In genomic region chrX:7762137-7762920, GRCm38 (mm10) we compare ENCODE assay signal across 7 mouse cellular contexts. TPM values are rescaled to one million over a fixed set of nuclear protein-coding genes. Genes with fewer than 3 reads are reported as not detected.
DNase-seq lines count a peak whose midpoint lies in the region; ATAC-seq and TF ChIP-seq lines count a peak whose summit lies in the region.

Tfe3 (plus strand) TSS chrX:7762560.

- TF ChIP-seq POLR2A in kidney, adult 2 months (IDR thresholded peaks at IDR 0.05; ENCODE audit: low read depth, low read length), result peak; percentile 54
- peak; percentile 51 for TF ChIP-seq POLR2A in spleen, adult 2 months (IDR thresholded peaks at IDR 0.05; ENCODE audit: low read depth, low read length)

- no peak within 1 kb of the TSS for H3K27ac ChIP-seq in embryonic facial prominence, embryonic 12.5 days
- H3K27ac ChIP-seq in kidney, adult 2 months (ENCODE audit: insufficient read depth, low read depth, low read length), result peak within 1 kb of the TSS; percentile 51
- H3K27ac ChIP-seq in limb, embryonic 12.5 days, result 0 out of 2 replicates have a peak within 1 kb of the TSS, but pooled peaks have one; percentile 29
- peak within 1 kb of the TSS; percentile 65 for H3K27ac ChIP-seq in midbrain, embryonic 15.5 days
- peak within 1 kb of the TSS; percentile 82 for H3K27ac ChIP-seq in spleen, adult 2 months (ENCODE audit: insufficient read depth, low read length)

- no peaks in the 10 kb centered on the region for H3K9me3 ChIP-seq in embryonic facial prominence, embryonic 12.5 days
- no peaks in the 10 kb centered on the region for H3K9me3 ChIP-seq in limb, embryonic 12.5 days
- no peaks in the 10 kb centered on the region for H3K9me3 ChIP-seq in midbrain, embryonic 15.5 days

- no peaks in the 10 kb centered on the region for H3K27me3 ChIP-seq in embryonic facial prominence, embryonic 12.5 days
- H3K27me3 ChIP-seq in kidney, adult 2 months (replicated peaks; ENCODE audit: control insufficient read depth, insufficient read depth, low read length), result no peaks in the 10 kb centered on the region
- H3K27me3 ChIP-seq in limb, embryonic 12.5 days, result no peaks in the 10 kb centered on the region
- no peaks in the 10 kb centered on the region for H3K27me3 ChIP-seq in midbrain, embryonic 15.5 days (replicated peaks)
- no peaks in the 10 kb centered on the region for H3K27me3 ChIP-seq in spleen, adult 2 months (ENCODE audit: control insufficient read depth, insufficient read depth, low read length)

- peak within 1 kb of the TSS; percentile 62 for H3K4me3 ChIP-seq in embryonic facial prominence, embryonic 12.5 days
- peak within 1 kb of the TSS; percentile 80 for H3K4me3 ChIP-seq in kidney, adult 2 months (ENCODE audit: insufficient read depth, low read depth, low read length)
- peak within 1 kb of the TSS; percentile 64 for H3K4me3 ChIP-seq in limb, embryonic 12.5 days (replicated peaks)
- H3K4me3 ChIP-seq in midbrain, embryonic 15.5 days, result peak within 1 kb of the TSS; percentile 67
- peak within 1 kb of the TSS; percentile 86 for H3K4me3 ChIP-seq in spleen, adult 2 months (ENCODE audit: extremely low read depth, insufficient read depth, insufficient read length)

- WGBS in embryonic facial prominence, embryonic 12.5 days, result 20% methylated on average over 37 of the region's 38 CpGs
- 2% methylated on average over 33 of the region's 38 CpGs for WGBS in kidney, adult 2 months
- 20% methylated on average over 35 of the region's 38 CpGs for WGBS in limb, embryonic 12.5 days
- WGBS in midbrain, embryonic 15.5 days, result 26% methylated on average over 38 of the region's 38 CpGs
- WGBS in spleen, adult 2 months, result 32% methylated on average over 38 of the region's 38 CpGs

- peak within 1 kb of the TSS; percentile 64 for H3K4me2 ChIP-seq in embryonic facial prominence, embryonic 12.5 days (replicated peaks)
- peak within 1 kb of the TSS; percentile 71 for H3K4me2 ChIP-seq in limb, embryonic 12.5 days
- H3K4me2 ChIP-seq in midbrain, embryonic 15.5 days, result peak within 1 kb of the TSS; percentile 63

- 0 out of 2 replicates have a peak, but pooled peaks cover 1% of the 10 kb centered on the region for H3K36me3 ChIP-seq in embryonic facial prominence, embryonic 12.5 days
- H3K36me3 ChIP-seq in kidney, adult 2 months (ENCODE audit: control insufficient read depth, insufficient read depth, low read length), result no peaks in the 10 kb centered on the region
- peaks cover 13% of the 10 kb centered on the region for H3K36me3 ChIP-seq in limb, embryonic 12.5 days
- H3K36me3 ChIP-seq in midbrain, embryonic 15.5 days (replicated peaks), result no peaks in the 10 kb centered on the region
- peaks cover 5% of the 10 kb centered on the region for H3K36me3 ChIP-seq in spleen, adult 2 months (ENCODE audit: control insufficient read depth, insufficient read depth, low read length)

- peak within 1 kb of the TSS; percentile 65 for H3K9ac ChIP-seq in embryonic facial prominence, embryonic 12.5 days
- peak within 1 kb of the TSS; percentile 67 for H3K9ac ChIP-seq in limb, embryonic 12.5 days (replicated peaks)
- H3K9ac ChIP-seq in midbrain, embryonic 15.5 days, result peak within 1 kb of the TSS; percentile 58

- peak; percentile 97 for ATAC-seq in embryonic facial prominence, embryonic 12.5 days (ENCODE audit: insufficient number of reproducible peaks, insufficient read depth, low FRiP score, low TSS enrichment)
- ATAC-seq in limb, embryonic 12.5 days (ENCODE audit: insufficient number of reproducible peaks, insufficient read depth, low FRiP score, low TSS enrichment, low read depth), result peak; percentile 95
- peak; percentile 97 for ATAC-seq in midbrain, embryonic 15.5 days (replicated peaks)

- peak; percentile 86 for DNase-seq in adrenal gland, postnatal 25 days
- DNase-seq in heart, adult 18-20 months, result peak; percentile 91 to 97
- peak; percentile 96 for DNase-seq in kidney, adult 2 months
- DNase-seq in spleen, adult 2 months (ENCODE audit: low read depth in 1 of 2, low spot score in 2 of 2), result peak; percentile 79

- TF ChIP-seq CTCF in kidney, adult 2 months (conservative IDR thresholded peaks at IDR 0.05; ENCODE audit: insufficient read depth, insufficient read length, low read depth, low read length), result no peak
- TF ChIP-seq CTCF in spleen, adult 2 months (IDR thresholded peaks at IDR 0.05; ENCODE audit: extremely low read depth, insufficient read depth, insufficient read length, insufficient replicate concordance), result no peak

- H3K4me1 ChIP-seq in embryonic facial prominence, embryonic 12.5 days, result no peaks in the 10 kb centered on the region
- H3K4me1 ChIP-seq in kidney, adult 2 months (ENCODE audit: control insufficient read depth, insufficient read depth, low read length), result peaks cover 3% of the 10 kb centered on the region; the same call in 1 of the 2 replicates
- H3K4me1 ChIP-seq in limb, embryonic 12.5 days (replicated peaks), result peaks cover 24% of the 10 kb centered on the region
- H3K4me1 ChIP-seq in midbrain, embryonic 15.5 days, result peaks cover 22% of the 10 kb centered on the region
- H3K4me1 ChIP-seq in spleen, adult 2 months (ENCODE audit: control insufficient read depth, insufficient read depth, insufficient read length), result peaks cover 2% of the 10 kb centered on the region; the same call in 1 of the 2 replicates

RNA-seq across cellular contexts. Expression of gene Tfe3, which starts in this region (rescaled TPM):
- 40.7 and 45.0 TPM in 2 replicates for total RNA-seq in adrenal gland, postnatal 25 days (2021)
- polyA plus RNA-seq in embryonic facial prominence, embryonic 12.5 days (2016; fragmentation: Nextera tagmentation; extraction: Ambion mirVana), result 31.8 and 32.1 TPM in 2 replicates
- total RNA-seq in heart, adult 18-20 months (2021), result 10 to 100 TPM; 12.6 to 13.0 TPM
- polyA plus RNA-seq in kidney, adult 2 months (2012; rRNA removed), result 18.8 and 20.1 TPM in 2 replicates
- polyA plus RNA-seq in limb, embryonic 12.5 days (2016; fragmentation: Nextera tagmentation; extraction: Ambion mirVana), result 27.7 and 30.4 TPM in 2 replicates
- 26.3 and 26.6 TPM in 2 replicates for polyA plus RNA-seq in midbrain, embryonic 15.5 days (2015; fragmentation: Nextera tagmentation; extraction: Ambion mirVana)
- 23.3 and 24.6 TPM in 2 replicates for polyA plus RNA-seq in spleen, adult 2 months (2012; rRNA removed)
